Mouse (Mus musculus) thymus, adult 2 months (tissue): ENCODE measurements at regions not wholly inside any gene's neighbourhood (a gene's known extent, or its start where the extent isn't known, plus 50 kb on each side); places are given as distances from the start of the nearest gene placed in this dataset.
A peak's percentile ranks its signal among the peaks of the same experiment; 100 is the strongest.

Experiments
- DNase-seq: peaks from one replicate; pipeline ENCODE4 v3.0.0; 2021
- H3K27ac ChIP-seq: fragments of 200-500 bp; 2 replicates; pipeline ENCODE4 v1.5.1; 2012; ENCODE audit warnings: low read length, control low read depth; ENCODE audit not compliant: control insufficient read depth, insufficient read depth
- H3K27me3 ChIP-seq: fragments of 200-500 bp; 2 replicates; pipeline ENCODE4 v1.6.1; 2012; ENCODE audit warnings: mild to moderate bottlenecking, low read length, moderate library complexity, mixed read lengths; ENCODE audit not compliant: control insufficient read depth, insufficient read depth
- H3K36me3 ChIP-seq: fragments of 200-500 bp; 2 replicates; pipeline ENCODE4 v1.6.1; 2012; ENCODE audit warnings: mild to moderate bottlenecking, low read length, moderate library complexity; ENCODE audit not compliant: control insufficient read depth, insufficient read depth
- H3K4me1 ChIP-seq: fragments of 200-500 bp; replicated peaks from 2 replicates; pipeline ENCODE4 v1.6.1; 2012; ENCODE audit warnings: low read length; ENCODE audit not compliant: control insufficient read depth, insufficient read depth
- H3K4me3 ChIP-seq: fragments of 200-500 bp; 2 replicates; pipeline ENCODE4 v1.5.1; 2012; ENCODE audit warnings: mild to moderate bottlenecking, low read length, control low read depth, moderate library complexity; ENCODE audit not compliant: control insufficient read depth, insufficient read depth
- CTCF ChIP-seq: fragments of 200-500 bp; IDR thresholded peaks from 2 replicates; pipeline ENCODE4 v1.5.1; 2012; ENCODE audit warnings: mild to moderate bottlenecking, control low read depth, low read length, moderate library complexity, borderline replicate concordance; ENCODE audit not compliant: control insufficient read depth, poor library complexity, insufficient read depth; ENCODE audit errors: extremely low read depth
- POLR2A ChIP-seq: fragments of 200-500 bp; IDR thresholded peaks from 2 replicates; pipeline ENCODE4 v1.6.1; 2012; ENCODE audit warnings: mild to moderate bottlenecking, low read length, control low read depth, moderate library complexity; ENCODE audit not compliant: control insufficient read depth, poor library complexity, insufficient read depth; ENCODE audit errors: extremely low read depth
- WGBS: fragments of 180-500 bp; shearing (Covaris S2); methylation state at CpG from one replicate; pipeline ENCODE4 v1.1.7; 2018; 5-methylcytosine and 5-hydroxymethylcytosine counted together

GRCm38 (mm10) chr7:67429008-67429873 is 56.6 kb upstream of the Mef2a start:
- Histone ChIP-seq H3K27ac (no peak overlapping the region), H3K27me3 (no peaks in the 10 kb centered on the region), H3K4me1 (peaks cover 41% of the 10 kb centered on the region), H3K4me3 (no peak overlapping the region), H3K36me3 (no peaks in the 10 kb centered on the region)
- DNase-seq = no peak
- TF ChIP-seq POLR2A (no peak), CTCF (no peak)
- 93% methylated on average over 28 of the region's 28 CpGs for WGBS

- Histone ChIP-seq H3K36me3 (no peaks in the 10 kb centered on the region), H3K4me1 (peaks cover 46% of the 10 kb centered on the region), H3K27me3 (no peaks in the 10 kb centered on the region), H3K4me3 (no peak overlapping the region), H3K27ac (no peak overlapping the region)
- 96% methylated on average over 3 of the region's 3 CpGs for WGBS
- no peak for DNase-seq
- TF ChIP-seq CTCF = no peak
- no peak for TF ChIP-seq POLR2A
Measured at GRCm38 (mm10) chr7:67428388-67428787, 55.7 kb upstream of the Mef2a start.

- Histone ChIP-seq H3K27ac (no peak overlapping the region), H3K4me3 (no peak overlapping the region), H3K27me3 (no peaks in the 10 kb centered on the region), H3K36me3 (no peaks in the 10 kb centered on the region), H3K4me1 (peaks cover 58% of the 10 kb centered on the region)
- TF ChIP-seq POLR2A (no peak), CTCF (no peak)
- no peak for DNase-seq
Measured at GRCm38 (mm10) chr7:67426076-67426475, 53.4 kb upstream of the Mef2a start.

- no peak for TF ChIP-seq CTCF
- TF ChIP-seq POLR2A = no peak
- Histone ChIP-seq H3K27ac (peak overlapping the region; percentile 56), H3K36me3 (no peaks in the 10 kb centered on the region), H3K4me1 (peaks cover 58% of the 10 kb centered on the region), H3K4me3 (no peak overlapping the region), H3K27me3 (no peaks in the 10 kb centered on the region)
- DNase-seq = no peak
- 32% methylated on average over 1 of the region's 1 CpGs for WGBS
Measured at GRCm38 (mm10) chr7:67425581-67425980, 52.9 kb upstream of the Mef2a start.

- Histone ChIP-seq H3K4me3 (no peak overlapping the region), H3K27ac (peak overlapping the region; percentile 56), H3K27me3 (no peaks in the 10 kb centered on the region), H3K36me3 (no peaks in the 10 kb centered on the region), H3K4me1 (peaks cover 59% of the 10 kb centered on the region)
- peak; percentile 32 for DNase-seq
- 35% methylated on average over 8 of the region's 8 CpGs for WGBS
- TF ChIP-seq POLR2A = no peak
- no peak for TF ChIP-seq CTCF
Measured at GRCm38 (mm10) chr7:67424810-67425485, 52.3 kb upstream of the Mef2a start.
